Comparison of ENCODE assay signal across 23 mouse cellular contexts in genomic region chr13:63080191-63080590, GRCm38 (mm10).
DNase-seq lines count a peak whose midpoint lies in the region; ATAC-seq and TF ChIP-seq lines count a peak whose summit lies in the region.
"Had no signal": no experiment of that assay in that cellular context is flagged by ENCODE, and none has a peak within 500 bp of the region (broad histone marks: within the 10 kb centered on the region; RNA-seq: fewer than 3 reads in every experiment).

No protein-coding gene starts in this region.

- 44% methylated on average over 4 of the region's 4 CpGs for WGBS in embryonic facial prominence, embryonic 15.5 days
- WGBS in embryonic facial prominence, embryonic 10.5 days = 53% methylated on average over 4 of the region's 4 CpGs
- WGBS in kidney, postnatal 0 days = 39% methylated on average over 4 of the region's 4 CpGs
- 38% methylated on average over 4 of the region's 4 CpGs for WGBS in kidney, embryonic 16.5 days
- 49% methylated on average over 4 of the region's 4 CpGs for WGBS in forebrain, embryonic 10.5 days

- no peaks in the 10 kb centered on the region for H3K27me3 ChIP-seq in embryonic facial prominence, embryonic 15.5 days
- no peaks in the 10 kb centered on the region for H3K27me3 ChIP-seq in embryonic facial prominence, embryonic 10.5 days (replicated peaks; ENCODE audit: low read depth, poor library complexity, severe bottlenecking)
- H3K27me3 ChIP-seq in kidney, postnatal 0 days (ENCODE audit: insufficient read depth, low read length) = no peaks in the 10 kb centered on the region
- no peaks in the 10 kb centered on the region for H3K27me3 ChIP-seq in kidney, embryonic 16.5 days (ENCODE audit: insufficient read depth, low read length)
- H3K27me3 ChIP-seq in forebrain, embryonic 10.5 days (ENCODE audit: poor library complexity, severe bottlenecking) = no peaks in the 10 kb centered on the region
- H3K27me3 ChIP-seq: embryonic facial prominence, embryonic 12.5 days; heart, embryonic 12.5 days; heart, embryonic 15.5 days; hindbrain, embryonic 13.5 days; intestine, embryonic 15.5 days had no signal

- ATAC-seq in embryonic facial prominence, embryonic 15.5 days (ENCODE audit: insufficient number of reproducible peaks, low FRiP score, low TSS enrichment, low read depth) = no peak
- ATAC-seq in kidney, postnatal 0 days (replicated peaks; ENCODE audit: low FRiP score, low read depth) = no peak
- ATAC-seq in kidney, embryonic 16.5 days (ENCODE audit: low FRiP score, low TSS enrichment) = no peak
- ATAC-seq: forebrain, embryonic 14.5 days; forebrain, postnatal 0 days; hindbrain, embryonic 16.5 days; intestine, embryonic 15.5 days had no signal

- TF ChIP-seq CTCF in kidney, postnatal 0 days (IDR thresholded peaks at IDR 0.05; ENCODE audit: low read depth) = no peak
- TF ChIP-seq CTCF in embryonic fibroblast, embryonic 13.5 days (IDR thresholded peaks at IDR 0.05; ENCODE audit: borderline replicate concordance, insufficient read depth, low read length) = no peak

- no peak overlapping the region for H3K4me3 ChIP-seq in embryonic facial prominence, embryonic 15.5 days (replicated peaks)
- H3K4me3 ChIP-seq in embryonic facial prominence, embryonic 10.5 days = no peak overlapping the region
- no peak overlapping the region for H3K4me3 ChIP-seq in kidney, postnatal 0 days (replicated peaks; ENCODE audit: low read depth, low read length)
- no peak overlapping the region for H3K4me3 ChIP-seq in kidney, embryonic 16.5 days (ENCODE audit: low read length)
- no peak overlapping the region for H3K4me3 ChIP-seq in embryonic fibroblast, embryonic 13.5 days (ENCODE audit: insufficient read depth, low read length)
- H3K4me3 ChIP-seq in forebrain, embryonic 10.5 days = no peak overlapping the region
- H3K4me3 ChIP-seq: embryonic facial prominence, embryonic 12.5 days; heart, embryonic 12.5 days; heart, embryonic 15.5 days; hindbrain, embryonic 10.5 days; hindbrain, embryonic 13.5 days; intestine, embryonic 15.5 days had no signal

- H3K9ac ChIP-seq in embryonic facial prominence, embryonic 15.5 days = no peak overlapping the region
- H3K9ac ChIP-seq in kidney, postnatal 0 days (ENCODE audit: low read depth, low read length) = no peak overlapping the region
- no peak overlapping the region for H3K9ac ChIP-seq in kidney, embryonic 16.5 days (replicated peaks; ENCODE audit: low read length)
- H3K9ac ChIP-seq: embryonic facial prominence, embryonic 12.5 days; forebrain, postnatal 0 days; heart, embryonic 12.5 days; heart, embryonic 15.5 days; hindbrain, embryonic 13.5 days; intestine, embryonic 15.5 days had no signal

- no peaks in the 10 kb centered on the region for H3K36me3 ChIP-seq in embryonic facial prominence, embryonic 15.5 days
- H3K36me3 ChIP-seq in embryonic facial prominence, embryonic 10.5 days (replicated peaks) = peaks cover 6% of the 10 kb centered on the region; the same call in 1 of the 2 replicates
- no peaks in the 10 kb centered on the region for H3K36me3 ChIP-seq in kidney, postnatal 0 days (ENCODE audit: insufficient read depth, low read length)
- no peaks in the 10 kb centered on the region for H3K36me3 ChIP-seq in kidney, embryonic 16.5 days (ENCODE audit: insufficient read depth, low read length)
- no peaks in the 10 kb centered on the region for H3K36me3 ChIP-seq in forebrain, embryonic 10.5 days (replicated peaks)
- H3K36me3 ChIP-seq: embryonic facial prominence, embryonic 12.5 days; heart, embryonic 12.5 days; heart, embryonic 15.5 days; hindbrain, embryonic 10.5 days; hindbrain, embryonic 13.5 days; intestine, embryonic 15.5 days had no signal

- H3K4me2 ChIP-seq in embryonic facial prominence, embryonic 15.5 days (replicated peaks) = no peak overlapping the region
- no peak overlapping the region for H3K4me2 ChIP-seq in kidney, postnatal 0 days (ENCODE audit: low read length)
- no peak overlapping the region for H3K4me2 ChIP-seq in kidney, embryonic 16.5 days (replicated peaks; ENCODE audit: low read depth, low read length)
- H3K4me2 ChIP-seq: embryonic facial prominence, embryonic 12.5 days; heart, embryonic 12.5 days; heart, embryonic 15.5 days; hindbrain, embryonic 13.5 days; intestine, embryonic 15.5 days had no signal

- no peak for DNase-seq in embryonic facial prominence, embryonic 10.5 days (ENCODE audit: low spot score)
- DNase-seq in kidney, postnatal 0 days (ENCODE audit: low spot score) = peak; percentile 23
- DNase-seq in forebrain, embryonic 10.5 days (ENCODE audit: extremely low spot score, low spot score) = no peak
- DNase-seq: adrenal gland, postnatal 10 days; adrenal gland, postnatal 36 days; cerebellum, adult 18-20 months; cerebellum, adult 9-10 months; cerebellum, postnatal 14 days; forebrain, postnatal 0 days; gastrocnemius, postnatal 36 days; heart, postnatal 10 days; kidney, adult 11 months had no signal

- 0 out of 2 replicates have a peak overlapping the region, but pooled peaks have one; percentile 51 for H3K27ac ChIP-seq in embryonic facial prominence, embryonic 15.5 days (replicated peaks)
- no peak overlapping the region for H3K27ac ChIP-seq in embryonic facial prominence, embryonic 10.5 days (replicated peaks)
- no peak overlapping the region for H3K27ac ChIP-seq in kidney, postnatal 0 days
- no peak overlapping the region for H3K27ac ChIP-seq in kidney, embryonic 16.5 days (ENCODE audit: low read length)
- H3K27ac ChIP-seq in embryonic fibroblast, embryonic 13.5 days (ENCODE audit: insufficient read depth, low read length) = peak overlapping the region; percentile 34
- no peak overlapping the region for H3K27ac ChIP-seq in forebrain, embryonic 10.5 days
- H3K27ac ChIP-seq: embryonic facial prominence, embryonic 12.5 days; heart, embryonic 15.5 days; hindbrain, embryonic 10.5 days; hindbrain, embryonic 13.5 days; intestine, embryonic 15.5 days had no signal

- H3K4me1 ChIP-seq in embryonic facial prominence, embryonic 15.5 days = peaks cover 3% of the 10 kb centered on the region; the same call in 1 of the 2 replicates
- H3K4me1 ChIP-seq in embryonic facial prominence, embryonic 10.5 days = peaks cover 15% of the 10 kb centered on the region
- no peaks in the 10 kb centered on the region for H3K4me1 ChIP-seq in kidney, postnatal 0 days (replicated peaks; ENCODE audit: insufficient read depth, low read length)
- H3K4me1 ChIP-seq in kidney, embryonic 16.5 days (ENCODE audit: insufficient read depth, low read length) = no peaks in the 10 kb centered on the region
- peaks cover 3% of the 10 kb centered on the region; the same call in 1 of the 2 replicates for H3K4me1 ChIP-seq in embryonic fibroblast, embryonic 13.5 days (ENCODE audit: control insufficient read depth, insufficient read depth, low read length)
- peaks cover 13% of the 10 kb centered on the region; the same call in 1 of the 2 replicates for H3K4me1 ChIP-seq in forebrain, embryonic 10.5 days
- H3K4me1 ChIP-seq: heart, embryonic 15.5 days; hindbrain, embryonic 10.5 days; hindbrain, embryonic 13.5 days; intestine, embryonic 15.5 days had no signal

- no peaks in the 10 kb centered on the region for H3K9me3 ChIP-seq in embryonic facial prominence, embryonic 15.5 days (replicated peaks)
- H3K9me3 ChIP-seq in embryonic facial prominence, embryonic 10.5 days = no peaks in the 10 kb centered on the region
- no peaks in the 10 kb centered on the region for H3K9me3 ChIP-seq in kidney, postnatal 0 days (replicated peaks; ENCODE audit: low read length)
- no peaks in the 10 kb centered on the region for H3K9me3 ChIP-seq in kidney, embryonic 16.5 days (ENCODE audit: low read length)
- H3K9me3 ChIP-seq in forebrain, embryonic 10.5 days = no peaks in the 10 kb centered on the region
- H3K9me3 ChIP-seq: embryonic facial prominence, embryonic 12.5 days; heart, embryonic 15.5 days; hindbrain, embryonic 10.5 days; hindbrain, embryonic 13.5 days; intestine, embryonic 15.5 days had no signal

- no peak for TF ChIP-seq POLR2A in embryonic fibroblast, embryonic 13.5 days (IDR thresholded peaks at IDR 0.05; ENCODE audit: low read depth, low read length)

Comparison
In these comparisons a context has a peak if more than half of its experiments do, and no peak if none do; other contexts are left out.
1. H3K27ac ChIP-seq: peak in embryonic facial prominence, embryonic 15.5 days (single experiment) and embryonic fibroblast, embryonic 13.5 days (single experiment); none in embryonic facial prominence, embryonic 10.5 days (single experiment), kidney, postnatal 0 days (single experiment), kidney, embryonic 16.5 days (single experiment) and forebrain, embryonic 10.5 days (single experiment).